Mouse (Mus musculus) heart, embryonic 16.5 days (tissue): Measurements from ENCODE around the gene Muc13. TPM values are rescaled to one million over a fixed set of nuclear protein-coding genes. Genes with fewer than 3 reads are reported as not detected.
A peak's percentile ranks its signal among the peaks of the same experiment; 100 is the strongest.

ENCODE experiments used
- ATAC-seq: fragments of 200-750 bp; cut with Nextera tagmentation; replicated peaks from 2 replicates; pipeline ENCODE4 v1.8.0; 2017; ENCODE audit warnings: moderate number of reproducible peaks; ENCODE audit not compliant: insufficient read depth, low FRiP score; ENCODE audit errors: extremely low read depth
- H3K27ac ChIP-seq: fragments of 300-500 bp; sonication (generic); 2 replicates; pipeline ENCODE4 v1.5.1; 2014; ENCODE audit warnings: mild to moderate bottlenecking, low read length, control low read depth, moderate library complexity
- H3K27me3 ChIP-seq: fragments of 300-500 bp; sonication (generic); 2 replicates; pipeline ENCODE4 v1.6.1; 2014; ENCODE audit warnings: low read length, mixed read lengths; ENCODE audit not compliant: control insufficient read depth, insufficient read depth
- H3K36me3 ChIP-seq: fragments of 300-500 bp; sonication (generic); 2 replicates; pipeline ENCODE4 v1.6.1; 2014; ENCODE audit not compliant: control insufficient read depth, insufficient read depth
- H3K4me1 ChIP-seq: fragments of 300-500 bp; sonication (generic); 2 replicates; pipeline ENCODE4 v1.6.1; 2014; ENCODE audit warnings: low read length, mixed read lengths; ENCODE audit not compliant: control insufficient read depth, insufficient read depth
- H3K4me2 ChIP-seq: fragments of 300-500 bp; sonication (generic); 2 replicates; pipeline ENCODE4 v1.6.1; 2014; ENCODE audit warnings: low read depth, mild to moderate bottlenecking, control low read depth, low read length
- H3K4me3 ChIP-seq: fragments of 300-500 bp; sonication (generic); 2 replicates; pipeline ENCODE4 v1.5.1; 2014; ENCODE audit warnings: mild to moderate bottlenecking, control low read depth, low read length
- H3K9ac ChIP-seq: fragments of 300-500 bp; sonication (generic); 2 replicates; pipeline ENCODE4 v1.6.1; 2014; ENCODE audit warnings: low read length, control low read depth
- H3K9me3 ChIP-seq: fragments of 300-500 bp; sonication (generic); replicated peaks from 2 replicates; pipeline ENCODE4 v1.6.1; 2016; ENCODE audit warnings: low read length; ENCODE audit not compliant: control insufficient read depth
- WGBS: fragments of 180-500 bp; shearing (Covaris S2); extraction: QIAGEN DNeasy Blood & Tissue Kit; methylation state at CpG from one replicate; pipeline ENCODE4 v1.1.7; 2014; 5-methylcytosine and 5-hydroxymethylcytosine counted together
- polyA plus RNA-seq: library from polyadenylated mRNA; unstranded; fragments of >200 nt; fragmentation: Nextera tagmentation; extraction: Ambion mirVana; gene quantifications from 2 replicates; pipeline ENCODE4 v1.2.1, GENCODE M21; 2015

Gene Muc13
- polyA plus RNA-seq, 1 experiment from 2014 or later: 1.5 TPM

DNA sequence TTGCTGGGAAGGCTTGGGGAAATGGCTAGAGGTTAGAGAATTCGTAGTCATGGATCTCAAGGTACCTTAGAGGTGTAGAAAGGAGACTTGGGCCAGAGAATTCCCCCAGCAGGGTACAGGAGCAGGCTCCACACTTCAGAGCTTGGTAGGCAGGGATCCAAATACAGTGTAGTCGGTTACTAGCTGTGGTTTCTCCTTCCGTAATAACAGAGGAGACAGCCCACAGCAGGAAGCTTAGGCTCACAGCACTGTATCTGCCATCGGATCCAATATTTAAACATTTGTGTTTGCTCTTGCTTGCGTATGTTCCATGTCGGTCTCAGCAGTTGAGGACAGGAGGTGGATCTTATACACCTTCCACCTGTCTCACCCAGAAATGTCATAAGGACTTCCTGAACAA, 2.0 kb downstream of the Muc13 start:
- 70% methylated on average over 6 of the region's 6 CpGs for WGBS
- Histone ChIP-seq H3K4me3 (no peak overlapping the region), H3K4me1 (no peaks in the 10 kb centered on the region), H3K36me3 (no peaks in the 10 kb centered on the region), H3K27me3 (no peaks in the 10 kb centered on the region), H3K9me3 (no peaks in the 10 kb centered on the region), H3K27ac (no peak overlapping the region), H3K9ac (no peak overlapping the region), H3K4me2 (no peak overlapping the region)
- ATAC-seq: no peak

DNA sequence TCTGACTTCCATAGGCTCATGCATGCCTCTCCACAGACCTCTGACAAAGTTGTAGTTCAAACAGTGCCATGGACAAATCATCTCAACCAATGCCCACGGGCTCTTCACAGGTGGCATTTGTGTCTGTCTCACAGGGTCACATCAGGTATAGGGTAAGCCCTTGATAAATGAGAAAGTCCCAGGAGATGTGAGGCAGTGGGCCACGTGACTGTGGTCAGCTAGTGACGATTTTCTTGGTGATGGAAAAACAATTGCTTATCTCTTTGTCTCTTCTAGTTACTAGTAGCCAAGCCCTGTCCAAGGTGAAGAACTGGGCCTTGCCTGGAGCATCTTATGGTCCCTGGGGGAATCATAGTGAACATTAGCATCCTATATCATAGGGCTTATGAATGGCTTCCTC, 2.9 kb downstream of the Muc13 start:
- Histone ChIP-seq H3K4me1 (no peaks in the 10 kb centered on the region), H3K27ac (no peak overlapping the region), H3K4me3 (no peak overlapping the region), H3K9ac (no peak overlapping the region), H3K27me3 (no peaks in the 10 kb centered on the region), H3K4me2 (no peak overlapping the region), H3K9me3 (no peaks in the 10 kb centered on the region), H3K36me3 (no peaks in the 10 kb centered on the region)
- 65% methylated on average over 3 of the region's 3 CpGs for WGBS
- ATAC-seq: no peak

DNA sequence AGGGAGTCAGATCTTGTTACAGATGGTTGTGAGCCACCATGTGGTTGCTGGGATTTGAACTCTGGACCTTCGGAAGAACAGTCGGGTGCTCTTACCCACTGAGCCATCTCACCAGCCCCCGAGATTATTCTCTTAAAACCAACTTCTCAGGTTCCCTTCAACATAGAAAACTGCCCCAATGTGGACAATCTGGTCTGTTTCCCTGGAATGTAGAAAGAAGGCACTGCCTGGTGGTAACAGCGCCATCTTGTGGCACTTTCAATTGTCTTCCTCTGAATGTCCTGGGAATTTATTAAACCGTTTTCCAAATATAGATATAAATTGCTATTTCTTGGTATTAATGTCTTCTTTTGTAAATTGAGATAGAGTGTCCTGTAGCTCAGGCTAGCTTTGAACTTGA, 4.0 kb downstream of the Muc13 start:
- 40% methylated on average over 5 of the region's 5 CpGs for WGBS
- H3K4me2 ChIP-seq: no peak overlapping the region
- no peak for ATAC-seq
- no peak overlapping the region for H3K4me3 ChIP-seq
- H3K9me3 ChIP-seq: no peaks in the 10 kb centered on the region
- no peaks in the 10 kb centered on the region for H3K36me3 ChIP-seq
- H3K4me1 ChIP-seq: no peaks in the 10 kb centered on the region
- no peak overlapping the region for H3K9ac ChIP-seq
- H3K27me3 ChIP-seq: no peaks in the 10 kb centered on the region
- no peak overlapping the region for H3K27ac ChIP-seq

DNA sequence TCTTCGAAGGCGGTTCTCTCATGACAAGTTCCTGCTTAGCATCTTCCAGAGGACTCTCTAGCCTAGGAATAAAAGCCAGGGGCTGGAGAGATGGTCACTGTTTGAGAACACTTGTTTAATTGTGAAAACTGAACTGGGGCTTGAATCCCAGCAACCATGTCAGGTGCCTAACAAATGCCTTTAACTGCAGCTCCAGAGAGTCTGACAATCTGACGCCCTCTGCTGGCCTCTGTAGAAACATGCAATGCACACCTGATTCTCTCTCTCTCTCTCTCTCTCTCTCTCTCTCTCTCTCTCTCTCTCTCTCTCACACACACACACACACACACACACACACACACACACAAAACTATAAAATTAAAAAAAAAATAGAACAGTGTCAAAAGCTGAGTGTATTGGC, 16.2 kb downstream of the Muc13 start:
- Histone ChIP-seq H3K4me3 (no peak overlapping the region), H3K4me2 (no peak overlapping the region), H3K9ac (no peak overlapping the region), H3K9me3 (0 out of 2 replicates have a peak, but pooled peaks cover 5% of the 10 kb centered on the region), H3K4me1 (no peaks in the 10 kb centered on the region), H3K36me3 (no peaks in the 10 kb centered on the region), H3K27me3 (no peaks in the 10 kb centered on the region), H3K27ac (no peak overlapping the region)
- no peak for ATAC-seq
- 74% methylated on average over 3 of the region's 3 CpGs for WGBS

- Histone ChIP-seq H3K27me3 (no peaks in the 10 kb centered on the region), H3K4me3 (no peak overlapping the region), H3K27ac (no peak overlapping the region), H3K9ac (no peak overlapping the region), H3K36me3 (no peaks in the 10 kb centered on the region), H3K9me3 (no peaks in the 10 kb centered on the region), H3K4me1 (no peaks in the 10 kb centered on the region), H3K4me2 (no peak overlapping the region)
- no peak for ATAC-seq
- 78% methylated on average over 7 of the region's 7 CpGs for WGBS
Measured at GRCm38 (mm10) chr16:33818413-33819165, 24.8 kb downstream of the Muc13 start.

GRCm38 (mm10) chr16:33820269-33821178, 26.7 kb downstream of the Muc13 start:
- Histone ChIP-seq H3K36me3 (no peaks in the 10 kb centered on the region), H3K4me3 (no peak overlapping the region), H3K27ac (no peak overlapping the region), H3K4me2 (no peak overlapping the region), H3K9me3 (no peaks in the 10 kb centered on the region), H3K4me1 (no peaks in the 10 kb centered on the region), H3K27me3 (no peaks in the 10 kb centered on the region), H3K9ac (no peak overlapping the region)
- WGBS: 20% methylated on average over 17 of the region's 17 CpGs
- ATAC-seq: no peak

DNA sequence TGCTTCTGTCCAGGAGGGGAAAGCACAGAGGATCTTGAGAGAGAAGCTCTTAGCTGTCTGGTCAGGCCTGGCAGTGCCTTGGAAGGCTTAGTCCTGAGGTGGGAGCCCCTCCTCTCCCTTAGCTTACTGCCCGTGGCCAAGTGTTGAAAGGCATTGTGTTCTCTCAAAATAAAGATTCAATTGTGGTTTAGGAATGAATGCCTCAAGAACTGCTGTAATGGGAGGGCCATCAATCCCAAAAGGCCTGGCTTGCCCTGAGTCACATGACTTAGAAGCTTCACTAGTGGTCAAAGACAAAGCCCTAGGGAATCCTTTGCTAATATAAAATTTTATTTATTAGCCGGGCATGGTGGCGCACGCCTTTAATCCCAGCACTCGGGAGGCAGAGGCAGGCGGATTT, 30.8 kb downstream of the Muc13 start:
- peaks cover 4% of the 10 kb centered on the region; the same call in 1 of the 2 replicates for H3K4me1 ChIP-seq
- H3K9ac ChIP-seq: no peak overlapping the region
- no peaks in the 10 kb centered on the region for H3K36me3 ChIP-seq
- no peaks in the 10 kb centered on the region for H3K9me3 ChIP-seq
- no peak for ATAC-seq
- no peak overlapping the region for H3K4me2 ChIP-seq
- 83% methylated on average over 6 of the region's 6 CpGs for WGBS
- no peaks in the 10 kb centered on the region for H3K27me3 ChIP-seq
- no peak overlapping the region for H3K4me3 ChIP-seq
- no peak overlapping the region for H3K27ac ChIP-seq

- Histone ChIP-seq H3K4me1 (peaks cover 20% of the 10 kb centered on the region), H3K4me3 (no peak overlapping the region), H3K9ac (no peak overlapping the region), H3K4me2 (no peak overlapping the region), H3K27me3 (no peaks in the 10 kb centered on the region), H3K27ac (no peak overlapping the region), H3K9me3 (no peaks in the 10 kb centered on the region), H3K36me3 (no peaks in the 10 kb centered on the region)
- no peak for ATAC-seq
- WGBS: 84% methylated on average over 7 of the region's 7 CpGs
Measured at GRCm38 (mm10) chr16:33828496-33828895, 34.7 kb downstream of the Muc13 start.

GRCm38 (mm10) chr16:33829301-33829831, 35.5 kb downstream of the Muc13 start, which contains the start of gene Itgb5:
TSS of gene Itgb5 (plus strand) at chr16:33829665.
- Histone ChIP-seq H3K4me3 (peak within 1 kb of the TSS; percentile 68), H3K4me1 (peaks cover 28% of the 10 kb centered on the region), H3K4me2 (peak within 1 kb of the TSS; percentile 85), H3K27ac (peak within 1 kb of the TSS; percentile 70), H3K9me3 (no peaks in the 10 kb centered on the region), H3K27me3 (no peaks in the 10 kb centered on the region), H3K9ac (peak within 1 kb of the TSS; percentile 81), H3K36me3 (no peaks in the 10 kb centered on the region)
- peak; percentile 75 for ATAC-seq
- under 1% methylated on average over 43 of the region's 43 CpGs for WGBS
